8 mouse cellular contexts compared by ENCODE assay signal in the genomic region with DNA sequence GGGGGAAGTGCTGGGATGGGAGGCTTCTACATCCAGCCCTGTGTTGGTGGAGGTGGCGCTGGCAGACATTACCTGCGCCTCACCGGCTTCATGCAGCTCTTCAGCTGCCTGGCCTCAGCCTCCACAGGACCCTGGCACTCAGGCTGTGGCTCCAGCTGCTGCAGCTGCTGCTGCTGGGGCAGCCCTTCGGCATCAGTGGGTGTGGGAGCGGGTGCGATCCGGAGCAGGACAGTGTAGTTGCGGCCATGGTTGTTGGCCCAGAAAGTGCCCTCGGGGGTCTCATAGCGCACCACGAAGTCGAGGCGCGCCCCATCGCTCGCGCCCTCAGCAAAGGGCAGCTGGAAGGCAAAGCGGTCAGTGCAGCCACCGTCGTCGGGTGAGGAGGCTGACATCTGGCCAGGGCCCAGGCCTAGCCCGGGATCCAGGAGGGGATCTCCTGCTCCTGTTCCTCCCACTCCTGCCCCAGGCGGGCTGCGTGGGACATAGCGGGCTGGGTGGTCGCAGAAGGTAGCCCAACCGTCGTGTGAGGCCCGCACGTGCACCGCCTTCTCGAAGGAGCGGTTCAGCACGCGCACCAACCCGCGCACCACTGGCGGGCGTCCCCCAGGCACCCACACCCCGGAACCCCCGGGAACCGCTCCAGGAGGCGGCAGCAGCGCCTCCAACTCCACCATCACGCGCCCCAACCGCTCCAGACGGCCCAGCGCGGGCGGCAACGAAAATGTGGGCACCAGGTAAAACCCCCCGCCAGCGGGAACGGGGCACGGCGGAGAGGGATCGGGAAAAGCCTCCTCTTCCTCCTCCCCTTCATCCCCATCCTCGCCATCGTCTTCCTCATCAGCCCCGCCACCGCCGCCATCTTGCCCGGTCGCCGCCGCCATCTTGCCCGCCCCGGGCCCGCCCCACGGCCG. TPM values are rescaled to one million over a fixed set of nuclear protein-coding genes. Genes with fewer than 3 reads are reported as not detected.
DNase-seq lines count a peak whose midpoint lies in the region; ATAC-seq and TF ChIP-seq lines count a peak whose summit lies in the region.

A gene (plus strand): TSS at position 469 of the 911 bp plus-strand sequence.

- H3K4me2 ChIP-seq in neural tube, embryonic 13.5 days = peak within 1 kb of the TSS; percentile 63

- peak within 1 kb of the TSS; percentile 88 for H3K27ac ChIP-seq in gastrocnemius, adult 2 months
- peak within 1 kb of the TSS; percentile 93 for H3K27ac ChIP-seq in neural tube, embryonic 13.5 days (replicated peaks)

- peak; percentile 24 to 72 for DNase-seq in spleen, postnatal 10 days (ENCODE audit: low spot score in 2 of 2)
- DNase-seq in spleen, adult 12 weeks (ENCODE audit: low spot score) = no peak
- peak; percentile 74 to 77 for DNase-seq in cerebellum, postnatal 10 days
- DNase-seq in gastrocnemius, adult 2 months = no peak
- DNase-seq in liver = peak; percentile 9
- DNase-seq in thymus, postnatal 10 days (ENCODE audit: low spot score in 2 of 2) = peak; percentile 45 to 57

- intact Hi-C loops in gastrocnemius, adult 2 months (cut with DNase I) = loop anchor here (2.0 to 10.0 kb wide), 2 partner anchors 31 to 121 kb away; a partner anchor contains a TSS

- H3K36me3 ChIP-seq in neural tube, embryonic 13.5 days = no peaks in the 10 kb centered on the region

- H3K27me3 ChIP-seq in neural tube, embryonic 13.5 days = no peaks in the 10 kb centered on the region

- H3K4me1 ChIP-seq in neural tube, embryonic 13.5 days (replicated peaks) = peaks cover 41% of the 10 kb centered on the region

- no peak for TF ChIP-seq CTCF in gastrocnemius, adult 2 months (IDR thresholded peaks at IDR 0.05)

- H3K9me3 ChIP-seq in neural tube, embryonic 13.5 days = no peaks in the 10 kb centered on the region

- WGBS in neural tube, embryonic 13.5 days = 38% methylated on average over 57 of the region's 72 CpGs

- H3K4me3 ChIP-seq in gastrocnemius, adult 2 months = peak within 1 kb of the TSS; percentile 88
- peak within 1 kb of the TSS; percentile 52 for H3K4me3 ChIP-seq in neural tube, embryonic 13.5 days

- H3K9ac ChIP-seq in neural tube, embryonic 13.5 days = peak within 1 kb of the TSS; percentile 78

- no peak for ATAC-seq in inflammation-experienced regulatory T-cells, adult 6 months
- ATAC-seq in neural tube, embryonic 13.5 days (ENCODE audit: low read depth) = peak; percentile 70

RNA-seq across cellular contexts. Expression of the gene that starts here (rescaled TPM):
- total RNA-seq in gastrocnemius, adult 2 months (2021) = under 1 TPM; 0.15 to 0.28 TPM
- 10 to 100 TPM; 17.9 to 43.3 (median 29.6) TPM for polyA plus RNA-seq in inflammation-experienced regulatory T-cells, adult 6 months (2017; shearing (Covaris generic))
- polyA plus RNA-seq in neural tube, embryonic 13.5 days (2015; fragmentation: Nextera tagmentation; extraction: Ambion mirVana) = 0.14 TPM in 1 of 2 replicates, not detected in the other

Comparison
In these comparisons a context has a peak if more than half of its experiments do, and no peak if none do; other contexts are left out.
1. RNA of the gene that starts here (polyA plus RNA-seq): 17.9 to 43.3 TPM in inflammation-experienced regulatory T-cells, adult 6 months; 0.14 TPM in neural tube, embryonic 13.5 days; every median in the first group is over 10 times any median in the second.
2. DNase-seq: peak in spleen, postnatal 10 days (2 of 2), cerebellum, postnatal 10 days (2 of 2), liver (single experiment) and thymus, postnatal 10 days (2 of 2); none in spleen, adult 12 weeks (single experiment) and gastrocnemius, adult 2 months (single experiment).
3. Peak in ATAC-seq, H3K4me3 ChIP-seq, H3K27ac ChIP-seq, H3K9ac ChIP-seq and H3K4me2 ChIP-seq in neural tube, embryonic 13.5 days; RNA of the gene not detected or under 1 TPM.